Mouse (Mus musculus): ENCODE measurements around the gene Wdr11.

DNA sequence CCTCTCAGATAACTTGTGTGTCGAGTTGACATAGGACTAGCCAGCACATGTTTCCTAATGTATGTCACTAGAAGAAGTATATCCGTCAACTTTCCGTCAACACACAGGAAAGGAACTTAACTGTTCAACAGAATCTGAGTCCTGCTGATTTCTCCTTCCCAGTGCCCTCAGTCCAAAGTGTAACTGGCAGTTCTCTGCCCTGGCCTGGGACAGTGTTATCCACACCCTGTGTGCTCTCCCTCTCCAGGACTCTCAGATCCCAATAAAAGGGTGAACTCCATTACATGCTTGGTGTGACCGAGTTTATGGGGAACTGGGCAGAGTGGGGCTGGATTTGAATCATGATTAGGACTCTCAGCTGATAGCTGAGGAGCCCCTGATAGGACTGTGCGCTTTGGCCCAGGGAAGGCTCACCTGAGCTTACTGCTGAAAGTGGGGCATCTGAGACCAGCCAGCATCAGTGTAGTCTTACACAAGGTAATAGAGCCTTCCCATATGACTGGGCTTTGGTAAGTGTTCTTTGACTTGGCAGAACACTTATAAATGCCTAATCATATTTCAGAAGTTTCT is 46.3 kb downstream of the Wdr11 start:
- TF ChIP-seq CTCF (IDR thresholded peaks at IDR 0.05; ENCODE audit: extremely low read depth, insufficient read length, insufficient replicate concordance, low read depth, low read length) (no peak), POLR2A (IDR thresholded peaks at IDR 0.05; ENCODE audit: low read depth, low read length) (no peak)
